Mouse (Mus musculus) MEL (cell line): ENCODE measurements around the gene Srebf2. TPM values are rescaled to one million over a fixed set of nuclear protein-coding genes. Genes with fewer than 3 reads are reported as not detected.
A peak's percentile ranks its signal among the peaks of the same experiment; 100 is the strongest.

Experiments used
- DNase-seq: peaks from one replicate; pipeline ENCODE4 v3.0.0; 2011; ENCODE audit warnings: low read depth, low spot score
- H3K27ac ChIP-seq: 2 replicates; pipeline ENCODE4 v1.5.1; 2012; ENCODE audit warnings: low read depth, mild to moderate bottlenecking, control low read depth, low read length, moderate library complexity; ENCODE audit not compliant: control insufficient read depth
- H3K27me3 ChIP-seq, 2 experiments: fragments of 150-350 bp in 1 of 2; sonication (generic) in 1 of 2; 2 replicates each; pipeline ENCODE4 v1.6.1; 2012; ENCODE audit warnings: low read length in 2 of 2, mild to moderate bottlenecking in 2 of 2, improper control_type of control experiment in 1 of 2, moderate library complexity in 1 of 2; ENCODE audit not compliant: insufficient read depth in 2 of 2, control insufficient read depth in 1 of 2
- H3K36me3 ChIP-seq, 2 experiments: 2 replicates each; pipeline ENCODE4 v1.6.1; 2012 to 2014; ENCODE audit warnings: low read length in 2 of 2, improper control_type of control experiment in 1 of 2, inconsistent platforms in 1 of 2, mild to moderate bottlenecking in 1 of 2; ENCODE audit not compliant: insufficient read depth in 2 of 2, control insufficient read depth in 1 of 2
- H3K4me1 ChIP-seq, 2 experiments: fragments of 150-350 bp in 1 of 2; sonication (generic) in 1 of 2; 2 replicates each; pipeline ENCODE4 v1.6.1; 2012; ENCODE audit warnings: low read length in 2 of 2, improper control_type of control experiment in 1 of 2, mild to moderate bottlenecking in 1 of 2; ENCODE audit not compliant: insufficient read depth in 2 of 2, control insufficient read depth in 1 of 2
- H3K4me3 ChIP-seq, 2 experiments: fragments of 150-350 bp in 1 of 2; sonication (generic) in 1 of 2; 2 replicates each; pipeline ENCODE4 v1.5.1; 2012; ENCODE audit warnings: low read depth in 2 of 2, low read length in 2 of 2, mild to moderate bottlenecking in 2 of 2, moderate library complexity in 2 of 2, control low read depth in 1 of 2, improper control_type of control experiment in 1 of 2; ENCODE audit not compliant: control insufficient read depth in 1 of 2, insufficient read depth in 1 of 2
- H3K79me2 ChIP-seq: 2 replicates; pipeline ENCODE4 v1.6.1; 2012; ENCODE audit warnings: mild to moderate bottlenecking, low read length, moderate library complexity; ENCODE audit not compliant: control insufficient read depth, poor library complexity, insufficient read depth
- H3K9ac ChIP-seq: 2 replicates; pipeline ENCODE4 v1.6.1; 2012; ENCODE audit warnings: low read depth, mild to moderate bottlenecking, control low read depth, low read length, moderate library complexity; ENCODE audit not compliant: control insufficient read depth, poor library complexity, severe bottlenecking
- H3K9me3 ChIP-seq: fragments of 150-350 bp; sonication (generic); replicated peaks from 2 replicates; pipeline ENCODE4 v1.6.1; 2012; ENCODE audit warnings: mild to moderate bottlenecking, low read length, improper control_type of control experiment, moderate library complexity; ENCODE audit not compliant: insufficient read depth
- BHLHE40 ChIP-seq: IDR thresholded peaks from 2 replicates; pipeline ENCODE4 v1.6.1; 2012; ENCODE audit warnings: low read depth, mild to moderate bottlenecking, inconsistent platforms, low read length, improper control_type of control experiment, borderline replicate concordance
- CHD1 ChIP-seq: IDR thresholded peaks from 2 replicates; pipeline ENCODE4 v1.6.1; 2012; ENCODE audit warnings: low read depth, mild to moderate bottlenecking, inconsistent platforms, low read length, improper control_type of control experiment
- CTCF ChIP-seq, 3 experiments: IDR thresholded peaks in 2 of 3; conservative IDR thresholded peaks in 1 of 3; 2 replicates each; pipeline ENCODE4 v1.5.1; 2011 to 2012; ENCODE audit warnings: low read length in 3 of 3, low read depth in 2 of 3, mild to moderate bottlenecking in 2 of 3, improper control_type of control experiment in 1 of 3, inconsistent platforms in 1 of 3, mixed read lengths in 1 of 3, moderate library complexity in 1 of 3; ENCODE audit not compliant: control insufficient read depth in 1 of 3, insufficient read depth in 1 of 3, poor library complexity in 1 of 3, severe bottlenecking in 1 of 3
- E2F4 ChIP-seq: IDR thresholded peaks from 2 replicates; pipeline ENCODE4 v1.6.1; 2011; ENCODE audit warnings: low read depth, low read length, improper control_type of control experiment, borderline replicate concordance
- ELF1 ChIP-seq: IDR thresholded peaks from 2 replicates; pipeline ENCODE4 v1.6.1; 2014; ENCODE audit warnings: low read depth, mild to moderate bottlenecking, inconsistent platforms, low read length, improper control_type of control experiment, moderate library complexity
- EP300 ChIP-seq, 2 experiments: IDR thresholded peaks; 2 replicates each; pipeline ENCODE4 v1.6.1; 2011; ENCODE audit warnings: improper control_type of control experiment in 2 of 2, low read length in 2 of 2, low read depth in 1 of 2, mild to moderate bottlenecking in 1 of 2
- GABPA ChIP-seq: IDR thresholded peaks from 2 replicates; pipeline ENCODE4 v1.6.1; 2012; ENCODE audit warnings: low read depth, mild to moderate bottlenecking, inconsistent platforms, low read length, improper control_type of control experiment, moderate library complexity
- GATA1 ChIP-seq: IDR thresholded peaks from 2 replicates; pipeline ENCODE4 v1.6.1; 2011; ENCODE audit warnings: low read depth, low read length, improper control_type of control experiment
- JUND ChIP-seq: IDR thresholded peaks from 2 replicates; pipeline ENCODE4 v1.6.1; 2011; ENCODE audit warnings: low read depth, mild to moderate bottlenecking, improper control_type of control experiment, low read length
- MAFK ChIP-seq: IDR thresholded peaks from 2 replicates; pipeline ENCODE4 v1.6.1; 2011; ENCODE audit warnings: low read depth, mild to moderate bottlenecking, low read length, improper control_type of control experiment, borderline replicate concordance
- MAX ChIP-seq: IDR thresholded peaks from 2 replicates; pipeline ENCODE4 v1.6.1; 2011; ENCODE audit warnings: low read length, improper control_type of control experiment
- MAZ ChIP-seq: IDR thresholded peaks from 2 replicates; pipeline ENCODE4 v1.6.1; 2012; ENCODE audit warnings: low read depth, mild to moderate bottlenecking, inconsistent platforms, low read length, improper control_type of control experiment
- MEF2A ChIP-seq: IDR thresholded peaks from 2 replicates; pipeline ENCODE4 v1.6.1; 2014; ENCODE audit warnings: low read depth, mild to moderate bottlenecking, inconsistent platforms, low read length, improper control_type of control experiment; ENCODE audit not compliant: poor library complexity, insufficient replicate concordance, severe bottlenecking; ENCODE audit errors: extremely low read depth
- MYB ChIP-seq: IDR thresholded peaks from 2 replicates; pipeline ENCODE4 v1.6.1; 2011; ENCODE audit warnings: mild to moderate bottlenecking, low read depth, low read length, improper control_type of control experiment
- POLR2A ChIP-seq, 2 experiments: IDR thresholded peaks; 2 replicates each; pipeline ENCODE4 v1.6.1; 2011 to 2012; ENCODE audit warnings: low read length in 2 of 2, mild to moderate bottlenecking in 2 of 2, control low read depth in 1 of 2, improper control_type of control experiment in 1 of 2, low read depth in 1 of 2, moderate library complexity in 1 of 2; ENCODE audit not compliant: control insufficient read depth in 1 of 2, insufficient read depth in 1 of 2, poor library complexity in 1 of 2
- POLR2AphosphoS2 ChIP-seq: IDR thresholded peaks from 2 replicates; pipeline ENCODE4 v1.6.1; 2011; ENCODE audit warnings: low read length, improper control_type of control experiment
- POLR2AphosphoS5 ChIP-seq: IDR thresholded peaks from 2 replicates; pipeline ENCODE4 v1.6.1; 2012; ENCODE audit warnings: low read depth, borderline replicate concordance, mild to moderate bottlenecking, inconsistent platforms, low read length, moderate library complexity, mixed read lengths
- RAD21 ChIP-seq: IDR thresholded peaks from 2 replicates; pipeline ENCODE4 v1.6.1; 2011; ENCODE audit warnings: mild to moderate bottlenecking, low read depth, low read length, improper control_type of control experiment
- SIN3A ChIP-seq: IDR thresholded peaks from 2 replicates; pipeline ENCODE4 v1.6.1; 2012; ENCODE audit warnings: low read length, improper control_type of control experiment, inconsistent platforms
- SMC3 ChIP-seq: IDR thresholded peaks from 2 replicates; pipeline ENCODE4 v1.6.1; 2011; ENCODE audit warnings: low read depth, low read length, improper control_type of control experiment
- TBP ChIP-seq: IDR thresholded peaks from 2 replicates; pipeline ENCODE4 v1.8.0; 2011; ENCODE audit warnings: low read depth, low read length, improper control_type of control experiment
- TCF12 ChIP-seq: IDR thresholded peaks from 2 replicates; pipeline ENCODE4 v1.6.1; 2014; ENCODE audit warnings: low read depth, mild to moderate bottlenecking, inconsistent platforms, low read length, improper control_type of control experiment, moderate library complexity
- USF1 ChIP-seq: IDR thresholded peaks from 2 replicates; pipeline ENCODE4 v1.6.1; 2014; ENCODE audit warnings: low read depth, mild to moderate bottlenecking, inconsistent platforms, low read length, improper control_type of control experiment, moderate library complexity
- USF2 ChIP-seq, 2 experiments: IDR thresholded peaks; 2 replicates each; pipeline ENCODE4 v1.6.1; 2011 to 2012; ENCODE audit warnings: improper control_type of control experiment in 2 of 2, low read length in 2 of 2, borderline replicate concordance in 1 of 2, inconsistent platforms in 1 of 2, low read depth in 1 of 2, mild to moderate bottlenecking in 1 of 2; ENCODE audit not compliant: insufficient read depth in 1 of 2
- ZKSCAN1 ChIP-seq: IDR thresholded peaks from 2 replicates; pipeline ENCODE4 v1.6.1; 2012; ENCODE audit warnings: low read depth, mild to moderate bottlenecking, inconsistent platforms, low read length, improper control_type of control experiment, moderate library complexity
- ZNF384 ChIP-seq: IDR thresholded peaks from 2 replicates; pipeline ENCODE4 v1.6.1; 2012; ENCODE audit warnings: low read depth, mild to moderate bottlenecking, inconsistent platforms, low read length, improper control_type of control experiment
- polyA plus RNA-seq, 2 experiments: library from polyadenylated mRNA; stranded (reverse) in 1 of 2; unstranded in 1 of 2; fragments of >175 nt in 1 of 2; fragments of >200 nt in 1 of 2; gene quantifications; 2 replicates each; pipeline versions ENCODE4 v1.2.1 to v1.2.4; 2012; ENCODE audit warnings: low replicate concordance in 2 of 2, low read depth in 1 of 2; ENCODE audit not compliant: insufficient read length in 2 of 2, insufficient read depth in 1 of 2, missing spikeins in 1 of 2
- total RNA-seq: library from RNA; depleted of rRNA; stranded (reverse); fragments of 300-350 nt; gene quantifications from 2 replicates; pipeline ENCODE4 v1.2.3, GENCODE M21; 2012

Srebf2 gene
- total and polyA plus RNA-seq, 3 experiments = 40.5 to 161 TPM; not detected in 1

GRCm38 (mm10) chr15:82128398-82128797 is 18.6 kb upstream of the Srebf2 start:
- Histone ChIP-seq H3K4me3 (peak overlapping the region; percentile 67 to 76), H3K27me3 (no peaks in the 10 kb centered on the region), H3K27ac (peak overlapping the region; percentile 47), H3K79me2 (peaks cover 4% of the 10 kb centered on the region; the same call in 1 of the 2 replicates), H3K9me3 (no peaks in the 10 kb centered on the region), H3K4me1 (peaks cover 0 to 12% of the 10 kb centered on the region in 2 experiments; a peak in 1 of 4 replicates), H3K9ac (peak overlapping the region; percentile 85), H3K36me3 (peaks cover 0 to 3% of the 10 kb centered on the region in 2 experiments; a peak in 1 of 4 replicates)
- TF ChIP-seq POLR2A (IDR thresholded peaks at IDR 0.05; ENCODE audit: control insufficient read depth in 1 of 2, insufficient read depth in 1 of 2, low read depth in 1 of 2, low read length in 2 of 2, poor library complexity in 1 of 2) (no peak), ZNF384 (no peak), GABPA (no peak), USF2 (IDR thresholded peaks at IDR 0.05; ENCODE audit: borderline replicate concordance in 1 of 2, insufficient read depth in 1 of 2, low read depth in 1 of 2, low read length in 2 of 2) (no peak), ELF1 (no peak), TCF12 (no peak), TBP (no peak), SMC3 (no peak), BHLHE40 (no peak), POLR2AphosphoS2 (no peak), MYB (no peak), E2F4 (no peak), RAD21 (no peak), MAZ (no peak), MAFK (no peak), USF1 (no peak), MAX (no peak), EP300 (IDR thresholded peaks at IDR 0.05; ENCODE audit: low read depth in 1 of 2, low read length in 2 of 2) (no peak), CTCF (IDR thresholded peaks at IDR 0.05 in 2 of 3, conservative IDR thresholded peaks at IDR 0.05 in 1 of 3; ENCODE audit: control insufficient read depth in 1 of 3, insufficient read depth in 1 of 3, low read depth in 2 of 3, low read length in 3 of 3, poor library complexity in 1 of 3, severe bottlenecking in 1 of 3) (no peak), MEF2A (no peak)
- DNase-seq = peak; percentile 64

GRCm38 (mm10) chr15:82130599-82130998 is 16.4 kb upstream of the Srebf2 start:
- Histone ChIP-seq H3K9me3 (no peaks in the 10 kb centered on the region), H3K27me3 (no peaks in the 10 kb centered on the region), H3K4me1 (peaks cover 0 to 12% of the 10 kb centered on the region in 2 experiments; a peak in 1 of 4 replicates), H3K9ac (no peak overlapping the region), H3K27ac (no peak overlapping the region), H3K79me2 (peaks cover 4% of the 10 kb centered on the region; the same call in 1 of the 2 replicates), H3K4me3 (no peak overlapping the region), H3K36me3 (peaks cover 0 to 3% of the 10 kb centered on the region in 2 experiments; a peak in 1 of 4 replicates)
- TF ChIP-seq POLR2AphosphoS2 (no peak), POLR2AphosphoS5 (no peak), EP300 (IDR thresholded peaks at IDR 0.05; ENCODE audit: low read depth in 1 of 2, low read length in 2 of 2) (no peak), JUND (no peak), ZKSCAN1 (no peak), SIN3A (no peak), GATA1 (no peak), GABPA (no peak), MYB (no peak), CHD1 (no peak), TBP (no peak), SMC3 (no peak), USF1 (no peak), ZNF384 (no peak)
- DNase-seq = no peak
